Mouse (Mus musculus) ZHBTc4 (cell line): Measurements from ENCODE around the gene Hist1h2br.
"Not testable (repeated sequence)": the region's sequence is repeated elsewhere in the genome, so short reads cannot be mapped to it uniquely, and the experiment has no call there.

Experiments used
- DNase-seq: peaks from one replicate; pipeline ENCODE4 v3.0.0-alpha.2; 2011; ENCODE audit warnings: low read depth, low spot score

Hist1h2br gene

GRCm38 (mm10) chr13:21833461-21833860 is at the start of gene Hist1h2br, which contains the start of gene Hist1h2ap:
TSS of gene Hist1h2br (plus strand) at chr13:21833743.
TSS of gene Hist1h2ap (minus strand) at chr13:21833507.
- not testable (repeated sequence) for DNase-seq

GRCm38 (mm10) chr13:21784311-21784710 is 49.2 kb upstream of the Hist1h2br start:
- DNase-seq, result peak; percentile 14

- DNase-seq, result peak; percentile 72
Observed at GRCm38 (mm10) chr13:21786189-21786898, 47.2 kb upstream of the Hist1h2br start.

GRCm38 (mm10) chr13:21786899-21787629 is 46.5 kb upstream of the Hist1h2br start, which contains the start of the genes Hist1h2an and Hist1h2bp:
TSS of gene Hist1h2an (minus strand) at chr13:21787218.
TSS of gene Hist1h2bp (plus strand) at chr13:21787461.
- DNase-seq, result peak; percentile 97

- peak; percentile 44 for DNase-seq
Observed at GRCm38 (mm10) chr13:21787760-21788593, 45.6 kb upstream of the Hist1h2br start.

- peak; percentile 25 for DNase-seq
Observed at GRCm38 (mm10) chr13:21789925-21790324, 43.6 kb upstream of the Hist1h2br start.

- DNase-seq, result peak; percentile 91
Observed at GRCm38 (mm10) chr13:21790601-21791283, 42.8 kb upstream of the Hist1h2br start.

GRCm38 (mm10) chr13:21795584-21795983 is 38.0 kb upstream of the Hist1h2br start:
- peak; percentile 43 for DNase-seq

GRCm38 (mm10) chr13:21797163-21797562 is 36.4 kb upstream of the Hist1h2br start:
- not testable (repeated sequence) for DNase-seq

- DNase-seq, result not testable (repeated sequence)
Observed at GRCm38 (mm10) chr13:21803058-21803457, 30.5 kb upstream of the Hist1h2br start.

GRCm38 (mm10) chr13:21810073-21810472 is 23.5 kb upstream of the Hist1h2br start, which contains the start of the genes Hist1h2bq and Hist1h2ao:
TSS of gene Hist1h2bq (minus strand) at chr13:21810197.
TSS of gene Hist1h2ao (plus strand) at chr13:21810465.
- not testable (repeated sequence) for DNase-seq

- not testable (repeated sequence) for DNase-seq
Observed at GRCm38 (mm10) chr13:21811074-21811473, 22.5 kb upstream of the Hist1h2br start.

- not testable (repeated sequence) for DNase-seq
Observed at GRCm38 (mm10) chr13:21811539-21811938, 22.0 kb upstream of the Hist1h2br start, which contains the start of gene Hist1h4m. TSS of gene Hist1h4m (plus strand) at chr13:21811746.

- DNase-seq, result not testable (repeated sequence)
Observed at GRCm38 (mm10) chr13:21812092-21812491, 21.5 kb upstream of the Hist1h2br start.

- DNase-seq, result not testable (repeated sequence)
Observed at GRCm38 (mm10) chr13:21820082-21820890, 13.3 kb upstream of the Hist1h2br start.

GRCm38 (mm10) chr13:21828511-21828910 is 5.0 kb upstream of the Hist1h2br start:
- peak; percentile 59 for DNase-seq

- DNase-seq, result no peak
Observed at GRCm38 (mm10) chr13:21830344-21830743, 3.2 kb upstream of the Hist1h2br start.

GRCm38 (mm10) chr13:21831418-21832394 is 1.8 kb upstream of the Hist1h2br start, which contains the start of gene Hist1h4n:
TSS of gene Hist1h4n (minus strand) at chr13:21832196.
- not testable (repeated sequence) for DNase-seq
